In the genomic region with DNA sequence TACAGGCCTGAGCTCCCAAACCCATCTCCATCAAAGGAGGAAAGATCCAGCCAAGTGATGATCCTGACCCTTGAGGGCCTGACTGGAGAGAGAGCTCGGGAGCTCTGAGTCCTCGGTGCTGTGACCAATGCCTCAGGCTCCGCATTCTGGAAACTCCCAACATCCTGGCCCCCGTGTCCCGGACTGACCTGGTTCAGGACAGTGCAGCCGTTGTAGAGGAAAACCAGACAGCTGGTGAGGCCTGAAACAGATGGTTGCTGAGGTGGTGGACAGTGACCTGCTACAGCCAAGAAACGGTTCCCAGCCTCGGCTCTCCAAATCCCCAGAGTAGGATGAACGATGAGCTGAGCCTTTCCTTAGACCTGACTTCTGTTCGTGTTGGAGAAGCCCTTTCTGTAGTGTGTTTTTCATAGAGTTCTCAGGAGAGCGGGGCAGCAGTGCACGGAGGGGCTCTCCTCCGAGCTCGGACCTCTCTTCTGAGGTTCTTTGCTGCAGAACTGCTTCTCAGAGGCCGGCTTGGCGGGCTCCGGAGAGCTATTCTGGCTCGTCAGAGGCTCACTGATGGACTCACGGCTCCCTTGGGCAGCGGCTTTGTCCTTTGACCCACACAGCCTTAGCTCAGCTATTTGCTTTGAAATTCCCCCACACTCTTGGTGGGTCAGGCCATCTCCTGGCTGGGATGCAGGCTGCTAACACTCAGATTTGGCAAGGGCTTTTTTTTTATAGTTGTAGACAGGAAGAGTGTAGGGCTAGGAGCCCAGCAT, we compare ENCODE assay signal across 9 mouse cellular contexts. TPM values are rescaled to one million over a fixed set of nuclear protein-coding genes. Genes with fewer than 3 reads are reported as not detected.
A peak's percentile ranks its signal among the peaks of the same experiment; 100 is the strongest.
DNase-seq lines count a peak whose midpoint lies in the region; ATAC-seq and TF ChIP-seq lines count a peak whose summit lies in the region.
"Had no signal": no experiment of that assay in that cellular context is flagged by ENCODE, and none has a peak within 500 bp of the region (broad histone marks: within the 10 kb centered on the region; RNA-seq: fewer than 3 reads in every experiment).

No protein-coding gene starts in this region.

- no peak for TF ChIP-seq CTCF in forebrain, postnatal 0 days (IDR thresholded peaks at IDR 0.05; ENCODE audit: low read depth)

- peaks cover 100% of the 10 kb centered on the region for H3K79me2 ChIP-seq in macrophage (ENCODE audit: inconsistent target)

- peaks cover 8% of the 10 kb centered on the region for H3K4me1 ChIP-seq in forebrain, embryonic 11.5 days (replicated peaks; ENCODE audit: control insufficient read depth, insufficient read depth, low read length)
- H3K4me1 ChIP-seq in forebrain, postnatal 0 days (ENCODE audit: insufficient read depth): no peaks in the 10 kb centered on the region
- H3K4me1 ChIP-seq in midbrain, embryonic 11.5 days (ENCODE audit: control insufficient read depth, insufficient read depth, low read length): peaks cover 15% of the 10 kb centered on the region
- H3K4me1 ChIP-seq in midbrain, embryonic 14.5 days (ENCODE audit: control insufficient read depth, insufficient read depth, low read length): peaks cover 9% of the 10 kb centered on the region

- DNase-seq in forebrain, embryonic 11.5 days (ENCODE audit: low spot score): peak; percentile 47
- no peak for DNase-seq in forebrain, postnatal 0 days
- DNase-seq in midbrain, embryonic 11.5 days (ENCODE audit: low spot score, missing footprints): no peak
- DNase-seq in midbrain, embryonic 14.5 days: no peak
- peak; percentile 84 for DNase-seq in gastrocnemius, postnatal 14 days
- no peak for DNase-seq in layer of hippocampus, adult 8-10 months (ENCODE audit: low spot score in 2 of 2)

- 78% methylated on average over 20 of the region's 20 CpGs for WGBS in forebrain, embryonic 11.5 days
- 84% methylated on average over 20 of the region's 20 CpGs for WGBS in forebrain, postnatal 0 days
- 74% methylated on average over 20 of the region's 20 CpGs for WGBS in midbrain, embryonic 11.5 days
- 75% methylated on average over 20 of the region's 20 CpGs for WGBS in midbrain, embryonic 14.5 days
- 97% methylated on average over 19 of the region's 20 CpGs for WGBS in macrophage (ENCODE audit: missing documents)

- H3K27ac ChIP-seq in forebrain, embryonic 11.5 days (ENCODE audit: low read depth, low read length): no peak overlapping the region
- no peak overlapping the region for H3K27ac ChIP-seq in forebrain, postnatal 0 days (ENCODE audit: low read depth, low read length)
- 0 out of 2 replicates have a peak overlapping the region, but pooled peaks have one; percentile 5 for H3K27ac ChIP-seq in midbrain, embryonic 11.5 days (ENCODE audit: low read depth, low read length)
- H3K27ac ChIP-seq in midbrain, embryonic 14.5 days (replicated peaks; ENCODE audit: low read depth, low read length): no peak overlapping the region
- peak overlapping the region; percentile 60 for H3K27ac ChIP-seq in macrophage
- H3K27ac ChIP-seq: lung, embryonic 15.5 days had no signal

- H3K9me3 ChIP-seq in forebrain, embryonic 11.5 days (ENCODE audit: control insufficient read depth, low read length): no peaks in the 10 kb centered on the region
- no peaks in the 10 kb centered on the region for H3K9me3 ChIP-seq in forebrain, postnatal 0 days (ENCODE audit: low read length)
- H3K9me3 ChIP-seq in midbrain, embryonic 11.5 days (ENCODE audit: control insufficient read depth, low read length): no peaks in the 10 kb centered on the region
- H3K9me3 ChIP-seq in midbrain, embryonic 14.5 days (ENCODE audit: control insufficient read depth, low read length): no peaks in the 10 kb centered on the region
- H3K9me3 ChIP-seq: lung, embryonic 15.5 days had no signal

- peaks cover 2% of the 10 kb centered on the region; the same call in 1 of the 2 replicates for H3K36me3 ChIP-seq in forebrain, embryonic 11.5 days (ENCODE audit: control insufficient read depth, insufficient read depth, low read length)
- peaks cover 68% of the 10 kb centered on the region for H3K36me3 ChIP-seq in forebrain, postnatal 0 days (ENCODE audit: insufficient read depth)
- 0 out of 2 replicates have a peak, but pooled peaks cover 3% of the 10 kb centered on the region for H3K36me3 ChIP-seq in midbrain, embryonic 11.5 days (ENCODE audit: control insufficient read depth, insufficient read depth, low read length)
- peaks cover 65% of the 10 kb centered on the region for H3K36me3 ChIP-seq in midbrain, embryonic 14.5 days (ENCODE audit: control insufficient read depth, insufficient read depth, low read length)
- H3K36me3 ChIP-seq in macrophage (ENCODE audit: inconsistent target): peaks cover 9% of the 10 kb centered on the region; the same call in 1 of the 2 replicates

- no peak overlapping the region for H3K9ac ChIP-seq in forebrain, embryonic 11.5 days (ENCODE audit: low read length)
- H3K9ac ChIP-seq in forebrain, postnatal 0 days: no peak overlapping the region
- no peak overlapping the region for H3K9ac ChIP-seq in midbrain, embryonic 11.5 days (ENCODE audit: low read length)
- no peak overlapping the region for H3K9ac ChIP-seq in midbrain, embryonic 14.5 days (replicated peaks; ENCODE audit: low read length)
- H3K9ac ChIP-seq: lung, embryonic 15.5 days had no signal

- H3K4me2 ChIP-seq in forebrain, embryonic 11.5 days (ENCODE audit: low read depth, low read length, severe bottlenecking): no peak overlapping the region
- H3K4me2 ChIP-seq in forebrain, postnatal 0 days (ENCODE audit: low read depth): no peak overlapping the region
- no peak overlapping the region for H3K4me2 ChIP-seq in midbrain, embryonic 11.5 days
- no peak overlapping the region for H3K4me2 ChIP-seq in midbrain, embryonic 14.5 days (ENCODE audit: low read length)
- H3K4me2 ChIP-seq: lung, embryonic 15.5 days had no signal

- ATAC-seq in forebrain, embryonic 11.5 days (replicated peaks; ENCODE audit: low FRiP score): no peak
- ATAC-seq in forebrain, postnatal 0 days: no peak
- ATAC-seq in midbrain, embryonic 11.5 days (ENCODE audit: low FRiP score): no peak
- no peak for ATAC-seq in midbrain, embryonic 14.5 days (ENCODE audit: low FRiP score, low TSS enrichment)
- no peak for ATAC-seq in megakaryocyte, adult 5-6 weeks (ENCODE audit: poor library complexity, severe bottlenecking)

- H3K27me3 ChIP-seq in forebrain, embryonic 11.5 days (ENCODE audit: control insufficient read depth, insufficient read depth, low read length): no peaks in the 10 kb centered on the region
- H3K27me3 ChIP-seq in forebrain, postnatal 0 days (ENCODE audit: insufficient read depth, low read length): no peaks in the 10 kb centered on the region
- H3K27me3 ChIP-seq in midbrain, embryonic 11.5 days (ENCODE audit: control insufficient read depth, insufficient read depth, low read length): no peaks in the 10 kb centered on the region
- H3K27me3 ChIP-seq in midbrain, embryonic 14.5 days (ENCODE audit: control insufficient read depth, insufficient read depth, low read length): no peaks in the 10 kb centered on the region
- H3K27me3 ChIP-seq: lung, embryonic 15.5 days had no signal

- no peak overlapping the region for H3K4me3 ChIP-seq in forebrain, embryonic 11.5 days (ENCODE audit: low read depth, low read length)
- no peak overlapping the region for H3K4me3 ChIP-seq in forebrain, postnatal 0 days (ENCODE audit: low read depth, low read length)
- no peak overlapping the region for H3K4me3 ChIP-seq in midbrain, embryonic 11.5 days (ENCODE audit: low read depth, low read length)
- no peak overlapping the region for H3K4me3 ChIP-seq in midbrain, embryonic 14.5 days (replicated peaks; ENCODE audit: low read depth, low read length)
- H3K4me3 ChIP-seq in macrophage (ENCODE audit: inconsistent target): no peak overlapping the region
- H3K4me3 ChIP-seq: lung, embryonic 15.5 days had no signal

- intact Hi-C loops in gastrocnemius, postnatal 14 days (cut with DNase I; ENCODE audit: low total_unique reads): no loop called here

RNA-seq across cellular contexts. Expression of gene B230217C12Rik, which starts 17.6 kb away (rescaled TPM):
- 13.3 and 17.7 TPM in 2 replicates for polyA plus RNA-seq in forebrain, embryonic 11.5 days (2014; fragmentation: Nextera tagmentation; extraction: Ambion mirVana)
- 21.0 and 24.8 TPM in 2 replicates for total RNA-seq in forebrain, postnatal 0 days (2014; rRNA removed)
- 28.6 and 31.5 TPM in 2 replicates for polyA plus RNA-seq in forebrain, postnatal 0 days (2015; fragmentation: Nextera tagmentation; extraction: Ambion mirVana)
- polyA plus RNA-seq in midbrain, embryonic 11.5 days (2014; fragmentation: Nextera tagmentation; extraction: Ambion mirVana): 14.7 and 17.3 TPM in 2 replicates
- polyA plus RNA-seq in midbrain, embryonic 14.5 days (2014; fragmentation: Nextera tagmentation; extraction: Ambion mirVana): 32.4 and 36.5 TPM in 2 replicates
- total RNA-seq in gastrocnemius, postnatal 14 days (2021): 1 to 10 TPM in 1 of 2 experiments, under 1 TPM in 1; 0.84 to 1.5 TPM
- 1 to 10 TPM in 5 of 26 experiments, under 1 TPM in 9, not detected in 12; 0.37 to 2.5 (median 0.74) TPM for total RNA-seq in macrophage (2018; cell fraction: chromatin; rRNA removed)
- 1 to 10 TPM in 7 of 26 experiments, under 1 TPM in 19; 0.44 to 1.3 (median 0.86) TPM for total RNA-seq in macrophage (2018; cell fraction: cytosol; rRNA removed)
- total RNA-seq in macrophage (2018; cell fraction: nucleus; rRNA removed): 1 to 10 TPM in 6 of 26 experiments, under 1 TPM in 13, not detected in 7; 0.23 to 3.6 (median 0.78) TPM
- polyA plus RNA-seq in macrophage (2018): 0.68 to 1.1 TPM (median 0.72 TPM) in 3 replicates
- 10 to 100 TPM; 58.6 to 70.2 (median 68.1) TPM for total RNA-seq in layer of hippocampus, adult 8-10 months (2022)
- 2.3 and 2.5 TPM in 2 replicates for total RNA-seq in megakaryocyte, adult 5-6 weeks (2015)
- total RNA-seq in megakaryocyte, adult 5-6 weeks (2017): 0.33 and 0.45 TPM in 2 replicates

RNA-seq across cellular contexts. Expression of gene Lasp1, which starts 24.2 kb away (rescaled TPM):
- 77.6 and 77.8 TPM in 2 replicates for polyA plus RNA-seq in forebrain, embryonic 11.5 days (2014; fragmentation: Nextera tagmentation; extraction: Ambion mirVana)
- total RNA-seq in forebrain, postnatal 0 days (2014; rRNA removed): 142 and 153 TPM in 2 replicates
- polyA plus RNA-seq in forebrain, postnatal 0 days (2015; fragmentation: Nextera tagmentation; extraction: Ambion mirVana): 117 and 152 TPM in 2 replicates
- polyA plus RNA-seq in midbrain, embryonic 11.5 days (2014; fragmentation: Nextera tagmentation; extraction: Ambion mirVana): 52.6 and 59.2 TPM in 2 replicates
- polyA plus RNA-seq in midbrain, embryonic 14.5 days (2014; fragmentation: Nextera tagmentation; extraction: Ambion mirVana): 114 and 138 TPM in 2 replicates
- 10 to 100 TPM; 29.9 to 39.5 TPM for total RNA-seq in gastrocnemius, postnatal 14 days (2021)
- total RNA-seq in macrophage (2018; cell fraction: chromatin; rRNA removed): 100 to 1,000 TPM in 24 of 26 experiments, 10 to 100 TPM in 2; 72.2 to 414 (median 208) TPM
- 100 to 1,000 TPM; 171 to 234 (median 210) TPM for total RNA-seq in macrophage (2018; cell fraction: cytosol; rRNA removed)
- total RNA-seq in macrophage (2018; cell fraction: nucleus; rRNA removed): 100 to 1,000 TPM in 25 of 26 experiments, 10 to 100 TPM in 1; 82.4 to 238 (median 191) TPM
- polyA plus RNA-seq in macrophage (2018): 151 to 499 TPM (median 254 TPM) in 3 replicates
- total RNA-seq in layer of hippocampus, adult 8-10 months (2022): 100 to 1,000 TPM; 102 to 109 (median 104) TPM
- 121 and 128 TPM in 2 replicates for total RNA-seq in megakaryocyte, adult 5-6 weeks (2015)
- total RNA-seq in megakaryocyte, adult 5-6 weeks (2017): 315 and 351 TPM in 2 replicates

RNA-seq across cellular contexts. Expression of gene Rpl23, which starts 40.8 kb away (rescaled TPM):
- 400 and 454 TPM in 2 replicates for polyA plus RNA-seq in forebrain, embryonic 11.5 days (2014; fragmentation: Nextera tagmentation; extraction: Ambion mirVana)
- 310 and 470 TPM in 2 replicates for total RNA-seq in forebrain, postnatal 0 days (2014; rRNA removed)
- 346 and 490 TPM in 2 replicates for polyA plus RNA-seq in forebrain, postnatal 0 days (2015; fragmentation: Nextera tagmentation; extraction: Ambion mirVana)
- 441 and 443 TPM in 2 replicates for polyA plus RNA-seq in midbrain, embryonic 11.5 days (2014; fragmentation: Nextera tagmentation; extraction: Ambion mirVana)
- polyA plus RNA-seq in midbrain, embryonic 14.5 days (2014; fragmentation: Nextera tagmentation; extraction: Ambion mirVana): 363 and 413 TPM in 2 replicates
- 100 to 1,000 TPM; 607 to 676 TPM for total RNA-seq in gastrocnemius, postnatal 14 days (2021)
- 100 to 1,000 TPM; 108 to 477 (median 140) TPM for total RNA-seq in macrophage (2018; cell fraction: chromatin; rRNA removed)
- total RNA-seq in macrophage (2018; cell fraction: cytosol; rRNA removed): 1,000 to 10,000 TPM in 6 of 26 experiments, 100 to 1,000 TPM in 20; 449 to 1,138 (median 724) TPM
- 100 to 1,000 TPM; 131 to 371 (median 177) TPM for total RNA-seq in macrophage (2018; cell fraction: nucleus; rRNA removed)
- 992 to 1,238 TPM (median 1,231 TPM) in 3 replicates for polyA plus RNA-seq in macrophage (2018)
- 100 to 1,000 TPM; 304 to 481 (median 389) TPM for total RNA-seq in layer of hippocampus, adult 8-10 months (2022)
- 1,123 and 1,179 TPM in 2 replicates for total RNA-seq in megakaryocyte, adult 5-6 weeks (2015)
- total RNA-seq in megakaryocyte, adult 5-6 weeks (2017): 895 and 904 TPM in 2 replicates

RNA-seq across cellular contexts. Expression of gene 1700001P01Rik, which starts 47.3 kb away (rescaled TPM):
- polyA plus RNA-seq in forebrain, embryonic 11.5 days (2014; fragmentation: Nextera tagmentation; extraction: Ambion mirVana): 0.44 TPM in 1 of 2 replicates, not detected in the other
- total RNA-seq in forebrain, postnatal 0 days (2014; rRNA removed): not detected in 2 replicates
- 0.27 and 0.33 TPM in 2 replicates for polyA plus RNA-seq in forebrain, postnatal 0 days (2015; fragmentation: Nextera tagmentation; extraction: Ambion mirVana)
- polyA plus RNA-seq in midbrain, embryonic 11.5 days (2014; fragmentation: Nextera tagmentation; extraction: Ambion mirVana): 0.47 and 0.78 TPM in 2 replicates
- not detected in 2 replicates for polyA plus RNA-seq in midbrain, embryonic 14.5 days (2014; fragmentation: Nextera tagmentation; extraction: Ambion mirVana)
- not detected for total RNA-seq in gastrocnemius, postnatal 14 days (2021)
- 1 to 10 TPM in 8 of 26 experiments, not detected in 18; 1.5 to 2.2 (median 2.0) TPM for total RNA-seq in macrophage (2018; cell fraction: chromatin; rRNA removed)
- not detected for total RNA-seq in macrophage (2018; cell fraction: cytosol; rRNA removed)
- 1 to 10 TPM in 3 of 26 experiments, not detected in 23; 1.2 to 1.8 (median 1.4) TPM for total RNA-seq in macrophage (2018; cell fraction: nucleus; rRNA removed)
- polyA plus RNA-seq in macrophage (2018): not detected in 3 replicates
- 1 to 10 TPM in 1 of 4 experiments, under 1 TPM in 2, not detected in 1; 0.93 to 1.4 (median 0.98) TPM for total RNA-seq in layer of hippocampus, adult 8-10 months (2022)
- not detected in 2 replicates for total RNA-seq in megakaryocyte, adult 5-6 weeks (2015)
- total RNA-seq in megakaryocyte, adult 5-6 weeks (2017): not detected in 2 replicates

RNA-seq across cellular contexts. Expression of gene Cwc25, which starts 56.7 kb away (rescaled TPM):
- 16.3 and 19.5 TPM in 2 replicates for polyA plus RNA-seq in forebrain, embryonic 11.5 days (2014; fragmentation: Nextera tagmentation; extraction: Ambion mirVana)
- 15.2 and 15.5 TPM in 2 replicates for total RNA-seq in forebrain, postnatal 0 days (2014; rRNA removed)
- 7.8 and 11.8 TPM in 2 replicates for polyA plus RNA-seq in forebrain, postnatal 0 days (2015; fragmentation: Nextera tagmentation; extraction: Ambion mirVana)
- polyA plus RNA-seq in midbrain, embryonic 11.5 days (2014; fragmentation: Nextera tagmentation; extraction: Ambion mirVana): 12.6 and 15.0 TPM in 2 replicates
- polyA plus RNA-seq in midbrain, embryonic 14.5 days (2014; fragmentation: Nextera tagmentation; extraction: Ambion mirVana): 10.9 and 13.2 TPM in 2 replicates
- total RNA-seq in gastrocnemius, postnatal 14 days (2021): 1 to 10 TPM; 6.0 to 6.7 TPM
- total RNA-seq in macrophage (2018; cell fraction: chromatin; rRNA removed): 10 to 100 TPM; 37.3 to 76.4 (median 49.9) TPM
- total RNA-seq in macrophage (2018; cell fraction: cytosol; rRNA removed): 10 to 100 TPM; 18.8 to 25.0 (median 21.2) TPM
- total RNA-seq in macrophage (2018; cell fraction: nucleus; rRNA removed): 10 to 100 TPM; 24.8 to 40.9 (median 32.6) TPM
- 16.4 to 22.4 TPM (median 16.9 TPM) in 3 replicates for polyA plus RNA-seq in macrophage (2018)
- total RNA-seq in layer of hippocampus, adult 8-10 months (2022): 10 to 100 TPM; 18.6 to 22.2 (median 20.6) TPM
- 11.1 and 11.8 TPM in 2 replicates for total RNA-seq in megakaryocyte, adult 5-6 weeks (2015)
- 21.0 and 22.4 TPM in 2 replicates for total RNA-seq in megakaryocyte, adult 5-6 weeks (2017)

Comparison
In these comparisons a context has a peak if more than half of its experiments do, and no peak if none do; other contexts are left out.
1. DNase-seq: peak in forebrain, embryonic 11.5 days (single experiment) and gastrocnemius, postnatal 14 days (single experiment); none in forebrain, postnatal 0 days (single experiment), midbrain, embryonic 11.5 days (single experiment), midbrain, embryonic 14.5 days (single experiment) and layer of hippocampus, adult 8-10 months (0 of 2).
2. H3K27ac ChIP-seq: peak in midbrain, embryonic 11.5 days (single experiment) and macrophage (single experiment); none in forebrain, embryonic 11.5 days (single experiment), forebrain, postnatal 0 days (single experiment) and midbrain, embryonic 14.5 days (single experiment).